Mouse (Mus musculus) neutrophil, adult 5-6 weeks (primary cell): ENCODE measurements around the gene Cetn3. TPM values are rescaled to one million over a fixed set of nuclear protein-coding genes. Genes with fewer than 3 reads are reported as not detected.

Experiments used
- ATAC-seq: fragments of 151-379, 151-347 bp; 2 replicates; pipeline ENCODE4 v1.8.0; 2017; ENCODE audit warnings: mild to moderate bottlenecking, moderate TSS enrichment; ENCODE audit not compliant: insufficient number of reproducible peaks, poor library complexity, low FRiP score, severe bottlenecking; ENCODE audit errors: extremely low read depth
- total RNA-seq: library from RNA; stranded (forward); fragments of 200-1000 nt; gene quantifications from 2 replicates; pipeline ENCODE4 v1.2.3, GENCODE M21; 2017

Gene Cetn3
- total RNA-seq, 1 experiment from 2014 or later: 139 TPM

DNA sequence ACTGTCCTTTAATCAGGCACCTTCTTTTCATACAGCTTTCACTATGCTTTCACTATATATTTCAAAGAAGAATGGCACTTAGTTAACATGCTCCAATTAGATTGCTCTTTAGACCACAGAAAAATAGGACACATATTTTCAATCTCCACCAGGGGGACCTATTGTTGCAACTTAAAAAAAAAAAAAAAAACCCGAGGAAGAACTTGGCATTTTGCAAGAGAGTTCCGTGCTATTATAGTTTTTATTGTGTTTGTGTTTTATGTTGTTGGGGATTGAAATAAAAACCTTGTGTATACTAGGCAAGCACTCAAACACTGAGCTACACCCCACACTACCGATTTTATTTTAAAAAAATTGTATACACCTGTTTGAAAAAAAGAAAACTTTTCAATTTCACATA, 18.2 kb downstream of the Cetn3 start:
- peak; percentile 63 for ATAC-seq

DNA sequence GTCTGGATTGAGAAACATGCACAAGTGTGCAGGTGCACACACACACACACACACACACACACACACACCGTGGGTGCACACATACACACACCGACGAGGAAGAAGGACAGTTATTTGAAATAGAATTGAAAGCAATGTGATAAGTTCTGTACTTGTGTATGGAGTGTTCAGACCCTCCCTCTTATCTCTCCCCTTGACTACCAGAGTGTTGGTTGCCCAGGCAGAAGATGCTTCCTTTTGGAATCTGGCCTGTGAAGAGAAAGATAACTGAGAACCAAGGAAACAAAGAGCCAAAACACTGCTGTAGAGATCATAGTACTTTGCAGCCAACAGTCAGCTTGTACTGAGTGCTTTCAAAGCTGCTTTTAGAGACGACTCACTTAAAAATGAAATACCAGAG, 20.8 kb downstream of the Cetn3 start:
- ATAC-seq: no peak

DNA sequence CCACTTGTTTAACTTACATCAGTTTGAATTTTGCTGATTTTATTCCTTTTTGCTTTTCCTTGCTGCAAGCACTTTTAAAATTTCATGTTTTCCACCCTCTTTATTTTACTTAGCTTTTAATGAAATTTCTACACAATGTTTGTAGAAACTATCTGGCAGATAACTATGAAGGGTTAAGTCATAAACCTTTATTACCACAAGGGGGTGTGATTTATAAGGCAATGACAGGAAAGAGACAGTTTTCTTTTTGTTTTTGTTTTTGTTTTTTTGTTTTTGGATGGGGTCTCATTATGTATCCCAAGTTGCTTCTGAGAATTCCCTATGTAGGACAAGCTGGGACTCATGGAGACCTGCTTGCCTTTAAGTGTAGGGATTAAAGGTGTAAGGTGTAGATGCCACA, 39.9 kb downstream of the Cetn3 start:
- no peak for ATAC-seq

DNA sequence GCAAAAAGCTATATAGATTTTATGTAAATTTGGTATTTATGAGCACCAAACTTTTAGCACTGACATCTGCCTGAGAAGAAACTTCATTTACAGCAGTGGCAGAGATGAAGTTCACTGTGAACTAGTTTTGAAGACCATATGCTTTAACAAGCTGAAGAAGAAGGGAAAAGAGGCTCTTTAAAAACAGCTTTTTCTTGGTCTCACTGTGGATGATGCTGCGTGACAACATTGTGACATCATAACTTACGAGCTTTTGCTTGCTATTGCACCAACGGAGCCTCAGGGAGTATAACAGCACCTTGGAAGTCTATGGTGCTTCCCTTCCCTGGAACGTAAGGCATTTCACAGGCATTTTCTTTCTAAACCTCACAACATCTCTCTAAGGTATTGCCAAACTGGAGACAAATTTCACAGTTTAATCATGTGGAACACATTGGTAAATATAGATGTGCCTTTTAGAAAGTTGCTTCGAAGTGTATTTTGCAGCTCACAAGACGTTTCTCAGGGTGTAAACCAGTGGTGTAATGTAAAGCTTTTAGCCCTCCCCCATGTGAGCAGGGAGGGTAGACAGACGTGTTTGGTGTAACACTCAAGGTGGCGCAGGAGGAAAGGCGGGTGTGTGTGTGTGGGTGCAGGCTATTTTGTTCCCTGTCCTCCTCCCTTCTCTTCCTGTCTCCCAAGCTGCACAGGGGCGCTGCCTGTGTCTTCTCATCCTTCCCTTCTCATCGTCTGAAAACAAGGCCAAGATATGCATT, 41.9 kb downstream of the Cetn3 start:
- no peak for ATAC-seq

DNA sequence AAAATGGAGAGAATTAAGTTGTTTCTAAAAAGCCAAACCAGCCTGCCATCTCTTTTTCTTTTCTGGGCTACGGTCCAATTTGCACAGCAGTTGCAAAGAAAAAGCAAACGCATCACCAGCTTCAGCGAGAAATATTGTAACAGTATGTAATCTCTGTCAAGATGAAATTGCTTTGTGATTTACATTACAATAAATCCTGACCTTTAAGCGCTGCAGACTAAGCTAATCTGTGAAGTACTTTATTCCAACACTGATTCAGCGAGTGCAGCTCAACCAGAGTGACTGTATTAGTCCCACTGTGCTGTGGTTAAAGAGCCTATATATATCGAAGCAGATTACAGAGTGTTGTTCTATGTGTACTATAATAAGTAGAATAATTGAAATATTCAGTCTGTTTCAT, 45.6 kb downstream of the Cetn3 start:
- ATAC-seq: no peak

DNA sequence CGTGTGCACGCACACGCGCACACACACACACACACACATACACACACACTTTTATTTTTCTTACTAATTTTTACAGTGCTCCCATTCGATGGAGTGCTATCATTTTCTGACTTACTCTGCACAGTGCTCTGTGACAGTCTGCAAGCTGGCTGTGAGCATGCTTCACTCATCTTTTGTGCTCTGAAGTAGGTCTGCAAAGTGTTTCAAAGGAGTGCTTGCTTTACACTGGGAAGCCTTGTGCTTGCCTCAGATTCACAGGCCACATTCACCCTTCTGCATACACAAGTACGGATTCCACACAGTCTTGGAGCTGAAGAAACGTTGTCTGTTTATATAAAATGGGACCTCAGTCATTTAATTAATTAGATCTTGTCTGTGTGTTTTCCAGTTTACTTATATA, 49.0 kb downstream of the Cetn3 start:
- no peak for ATAC-seq

DNA sequence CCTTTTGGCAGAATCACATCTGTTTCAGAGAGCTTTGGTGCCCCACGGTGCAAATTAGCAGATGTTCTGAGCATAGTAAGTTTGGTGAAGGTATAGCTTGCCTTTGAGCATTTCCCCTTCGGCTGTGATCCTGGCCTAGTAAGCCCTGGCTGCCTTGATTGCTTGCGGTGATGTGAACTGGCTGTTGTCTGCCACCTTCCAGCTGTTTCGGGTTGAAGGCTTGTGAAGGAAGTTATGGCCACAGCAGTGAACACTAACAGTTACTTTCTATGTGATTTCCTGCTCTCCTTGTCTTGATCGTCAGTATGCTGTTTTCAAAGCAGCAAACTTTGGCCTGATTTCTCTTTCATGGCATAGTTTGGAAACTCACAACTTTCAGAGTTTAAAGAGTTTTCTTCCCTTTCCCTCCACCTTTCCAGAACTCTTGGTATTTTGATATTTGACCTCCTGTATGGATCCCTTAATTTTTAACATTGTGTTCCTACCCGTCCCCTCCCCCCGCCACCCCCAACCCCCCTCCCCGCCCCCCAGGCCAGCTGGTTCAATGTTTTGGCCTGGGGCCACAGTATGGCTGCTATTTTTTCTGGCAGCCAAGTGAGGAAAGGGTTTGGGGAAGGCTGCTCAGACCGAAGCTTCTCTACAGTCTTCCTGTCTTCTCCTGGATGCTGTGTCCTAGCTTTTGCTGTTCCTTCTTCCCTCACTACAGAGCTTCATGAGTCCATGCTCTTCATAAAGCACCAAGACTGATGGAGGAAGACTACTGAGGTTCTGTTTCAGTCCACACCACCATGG, 53.7 kb downstream of the Cetn3 start:
- ATAC-seq: no peak

DNA sequence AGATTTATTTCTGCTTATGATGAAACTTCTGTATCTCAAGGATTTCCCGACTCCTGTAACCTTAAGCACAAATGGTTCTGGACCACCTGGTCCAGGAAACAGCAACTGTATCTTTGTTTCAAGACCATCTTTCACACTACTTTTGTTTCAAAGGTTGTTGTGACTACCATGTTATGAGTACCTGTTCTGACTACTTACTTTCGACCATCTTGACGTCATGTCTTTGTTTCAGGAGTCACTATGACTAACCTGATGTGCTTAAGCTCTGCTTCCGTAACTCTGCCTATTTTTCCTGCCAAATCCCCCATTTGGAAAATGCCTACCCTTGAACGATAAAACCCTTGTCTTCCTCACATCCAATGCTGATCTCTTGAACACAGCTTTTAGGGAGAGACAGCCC, 55.1 kb downstream of the Cetn3 start:
- no peak for ATAC-seq

DNA sequence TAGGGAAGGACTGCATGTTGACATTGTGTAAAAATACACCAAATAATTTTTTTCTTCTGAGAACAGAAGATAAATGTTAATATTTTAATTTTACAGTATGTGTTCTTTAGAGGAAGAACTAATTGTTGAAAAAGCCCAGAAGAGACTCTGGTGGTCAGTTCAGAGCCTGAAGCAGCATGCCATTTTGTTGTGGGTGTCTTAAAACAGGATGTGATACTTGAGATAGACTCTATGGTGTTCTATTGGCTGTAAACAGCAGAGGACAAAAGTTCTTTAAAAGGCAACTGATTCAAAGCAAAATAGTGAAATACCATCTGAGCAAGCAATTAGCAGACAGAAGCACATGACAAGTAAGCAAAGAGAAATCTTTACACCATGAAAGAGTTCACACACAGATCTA, 56.1 kb downstream of the Cetn3 start:
- no peak for ATAC-seq

DNA sequence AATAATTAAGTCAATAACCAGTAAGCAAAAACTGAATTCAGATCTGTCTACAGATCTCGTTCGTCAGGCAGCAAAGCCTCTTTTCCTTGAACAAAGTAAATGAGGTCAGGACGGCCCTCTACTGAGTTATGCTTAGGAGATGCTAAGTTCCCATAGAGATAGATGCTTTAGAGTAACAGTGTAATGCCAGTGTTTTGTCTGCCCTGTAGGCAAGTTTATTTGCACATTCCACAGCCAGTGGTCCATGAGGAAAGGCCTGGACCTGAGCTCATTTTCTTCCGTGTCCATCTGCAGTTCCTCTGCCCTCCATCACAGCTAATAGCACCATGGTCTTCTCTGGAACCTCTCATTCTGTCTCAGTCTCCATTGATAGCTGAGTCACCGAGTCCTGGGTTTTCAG, 57.4 kb downstream of the Cetn3 start:
- no peak for ATAC-seq

DNA sequence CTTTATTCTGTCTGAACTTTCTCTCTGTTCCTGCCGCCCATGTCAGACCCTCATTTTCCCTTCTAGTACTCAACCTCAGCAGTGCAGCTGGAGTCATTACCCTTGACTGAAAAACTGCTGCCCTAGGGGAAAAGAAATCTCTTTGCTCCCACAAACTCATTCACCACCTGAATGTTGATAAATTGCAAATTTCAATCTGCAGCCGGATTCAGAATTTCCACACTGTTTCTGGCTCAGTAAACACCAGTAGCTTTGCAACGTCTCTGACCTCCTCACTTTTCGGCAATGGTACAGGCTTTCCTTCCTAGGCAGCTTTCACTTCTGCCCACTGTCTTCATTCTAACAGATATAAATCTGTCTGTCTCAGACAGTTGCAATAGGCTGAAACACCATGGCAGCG, 57.8 kb downstream of the Cetn3 start:
- ATAC-seq: no peak

DNA sequence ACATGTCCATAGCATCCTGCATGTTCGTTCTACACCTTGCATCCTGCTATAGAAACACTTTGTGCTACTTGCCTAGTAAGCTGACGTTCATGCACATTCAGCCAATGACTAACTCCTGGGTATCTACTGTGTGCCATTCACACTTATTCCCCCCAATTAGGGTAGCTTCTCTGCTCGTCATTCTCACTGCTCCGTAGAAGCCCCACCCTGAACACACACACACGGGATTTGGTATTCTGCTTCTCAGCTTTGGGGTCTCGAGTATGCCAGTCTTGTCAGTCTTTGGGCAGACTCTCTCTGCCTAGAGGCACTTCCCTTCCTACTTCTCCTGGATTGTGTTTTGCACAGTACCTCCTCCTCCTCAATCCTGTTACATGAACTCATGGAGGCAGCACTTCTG, 59.4 kb downstream of the Cetn3 start:
- ATAC-seq: no peak

Other genes starting within 250 kb of the Cetn3 start
- gene Adgrv1, start 149.9 kb upstream of the Cetn3 start, total RNA-seq: 0.47 TPM in 1 of 2 replicates, not detected in the other
- gene Lysmd3, start 125.4 kb upstream of the Cetn3 start, total RNA-seq: 44.8 and 78.7 TPM in 2 replicates
- 8.4 and 11.8 TPM in 2 replicates for gene Polr3g, start 72.1 kb upstream of the Cetn3 start, total RNA-seq
- gene Mblac2, start 71.7 kb upstream of the Cetn3 start, total RNA-seq: 5.9 TPM in 2 replicates